Mouse (Mus musculus): ENCODE data around the gene Mastl. TPM values are rescaled to one million over a fixed set of nuclear protein-coding genes. Genes with fewer than 3 reads are reported as not detected.

The Mastl gene
- total RNA-seq, 2 experiments from 2014 or later, result 0.59 to 0.66 TPM

DNA sequence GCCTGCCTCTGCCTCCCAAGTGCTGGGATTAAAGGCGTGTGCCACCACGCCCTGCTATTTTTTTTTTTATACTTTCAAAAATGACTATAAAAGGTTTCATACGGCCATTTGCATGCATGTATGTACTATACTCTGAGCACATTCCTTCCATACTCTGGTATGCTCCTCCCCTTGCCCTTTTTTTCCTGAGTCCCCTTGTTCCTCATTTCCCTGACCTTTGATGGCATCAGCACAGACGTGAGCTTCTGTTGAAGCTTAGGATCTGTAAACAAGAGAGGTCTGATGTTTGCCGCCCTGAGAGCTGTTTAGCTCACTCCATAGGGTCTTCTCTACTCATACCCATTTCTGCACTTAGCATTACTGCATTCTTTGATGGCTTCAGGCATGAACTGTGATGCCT lies 78.1 kb downstream of the Mastl start:
- no peak overlapping the region for H3K4me3 ChIP-seq
- DNase-seq (ENCODE audit: low spot score in 2 of 2), result no peak
- no peak overlapping the region for H3K27ac ChIP-seq
- TF ChIP-seq CTCF (conservative IDR thresholded peaks at IDR 0.05), result no peak

GRCm38 (mm10) chr2:23076783-23077182 lies 79.0 kb downstream of the Mastl start:
- TF ChIP-seq CTCF (conservative IDR thresholded peaks at IDR 0.05), result peak; percentile 37
- no peak overlapping the region for H3K27ac ChIP-seq
- H3K4me3 ChIP-seq, result no peak overlapping the region
- DNase-seq (ENCODE audit: low spot score in 2 of 2), result no peak

DNA sequence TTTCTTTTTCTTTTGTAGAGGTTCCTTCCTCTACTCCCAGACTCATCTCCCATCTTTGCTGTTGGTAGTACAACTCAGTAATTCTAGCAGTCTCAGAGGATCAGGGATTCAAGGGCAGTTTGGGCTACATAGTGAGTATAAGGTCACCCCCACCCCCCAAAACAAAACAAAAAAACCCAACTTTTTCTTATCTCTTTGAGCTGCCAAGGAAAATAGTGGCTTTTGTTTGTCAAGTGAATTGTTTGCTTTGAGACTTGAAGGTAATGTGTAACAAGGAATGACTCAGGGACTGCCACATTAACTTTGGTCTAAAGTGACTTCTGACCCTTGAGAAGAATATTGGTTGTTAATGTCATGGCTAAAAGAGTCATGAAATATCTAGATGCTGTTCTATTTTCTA lies 80.0 kb downstream of the Mastl start:
- no peak overlapping the region for H3K4me3 ChIP-seq
- H3K27ac ChIP-seq, result no peak overlapping the region
- DNase-seq (ENCODE audit: low spot score in 2 of 2), result no peak
- TF ChIP-seq CTCF (conservative IDR thresholded peaks at IDR 0.05), result no peak

DNA sequence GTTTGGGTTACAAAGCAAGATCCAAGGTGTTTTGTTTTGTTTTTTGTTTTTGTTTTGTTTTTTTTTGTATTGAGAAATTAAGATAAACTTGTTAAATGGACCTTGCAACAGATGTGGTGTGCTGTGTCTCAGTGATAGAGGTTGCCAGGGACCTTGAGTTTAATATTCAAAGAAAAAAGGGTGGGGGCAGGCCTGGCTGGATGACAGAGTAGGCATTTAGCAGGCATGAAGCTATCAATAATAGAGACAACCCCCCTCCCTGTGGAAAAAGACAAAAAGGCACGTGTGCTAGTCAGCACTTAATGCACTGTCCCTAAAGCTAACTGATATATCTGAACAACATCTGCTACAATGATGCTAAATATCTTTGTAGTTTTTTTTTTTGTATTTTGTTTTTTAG lies 84.4 kb downstream of the Mastl start:
- no peak for DNase-seq (ENCODE audit: low spot score in 2 of 2)
- H3K27ac ChIP-seq, result no peak overlapping the region
- no peak for TF ChIP-seq CTCF (conservative IDR thresholded peaks at IDR 0.05)
- H3K4me3 ChIP-seq, result no peak overlapping the region

DNA sequence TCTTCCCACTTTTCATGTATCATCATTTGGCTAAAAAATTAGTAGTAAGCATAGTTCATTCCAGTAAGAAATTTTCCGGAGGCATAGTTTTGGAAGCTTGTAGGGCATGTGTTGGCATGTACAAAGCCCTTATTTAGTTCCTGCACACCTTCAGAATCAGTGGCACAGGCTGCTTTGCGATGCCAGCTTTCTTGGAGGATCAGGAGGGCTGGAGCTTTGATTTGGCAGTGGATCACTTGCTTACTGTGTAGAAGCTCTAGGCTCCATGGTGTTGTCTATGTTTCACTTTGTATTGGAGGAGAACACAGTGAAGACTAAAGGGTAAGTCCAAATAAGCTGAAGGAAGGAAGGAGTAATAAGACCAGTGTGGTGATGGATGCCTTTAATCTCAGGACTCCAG lies 85.3 kb downstream of the Mastl start:
- no peak for TF ChIP-seq CTCF (conservative IDR thresholded peaks at IDR 0.05)
- Histone ChIP-seq H3K4me3 (no peak overlapping the region), H3K27ac (no peak overlapping the region)
- no peak for DNase-seq (ENCODE audit: low spot score in 2 of 2)

DNA sequence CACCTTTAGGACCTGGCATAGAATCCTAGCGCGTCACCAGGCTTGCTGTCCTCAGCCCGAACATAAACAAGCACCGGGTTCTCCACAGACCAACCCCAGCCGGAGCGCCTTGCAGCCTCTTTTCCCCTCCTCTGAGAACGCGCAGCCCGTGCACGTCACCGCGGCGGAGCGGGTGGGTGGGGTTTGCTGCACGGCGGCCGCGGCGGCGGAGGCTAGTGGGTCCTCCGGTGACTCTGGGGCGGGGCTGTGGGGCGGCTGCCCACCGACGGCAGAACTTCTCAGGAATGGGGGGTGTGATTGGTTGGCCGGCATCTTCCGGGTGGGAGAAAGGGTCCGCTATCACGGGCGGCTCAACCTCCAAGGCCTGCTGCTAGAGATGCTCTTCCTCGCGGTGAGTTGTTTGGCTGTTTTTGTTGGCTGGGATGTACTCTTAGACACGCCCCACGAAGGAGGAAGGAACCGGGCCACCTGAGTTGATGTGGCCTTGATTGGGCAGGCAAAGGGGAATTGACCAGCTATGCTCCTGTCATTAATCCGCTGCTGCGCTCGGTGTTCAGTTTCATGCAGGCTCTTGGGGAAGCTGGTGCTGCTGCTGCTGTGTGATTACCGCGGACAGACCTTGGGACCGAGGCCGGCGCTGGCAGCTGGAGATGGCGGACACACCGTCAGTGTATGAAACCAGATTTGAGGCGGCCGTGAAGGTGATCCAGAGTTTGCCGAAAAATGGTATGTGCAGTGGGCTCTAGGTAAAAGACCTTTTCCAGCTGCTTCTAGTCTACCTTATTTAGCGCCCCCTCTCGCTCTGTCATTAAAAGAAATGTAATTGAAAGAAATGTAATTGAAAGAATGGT lies 86.7 kb downstream of the Mastl start:
- peak; percentile 95 to 96 for DNase-seq (ENCODE audit: low spot score in 2 of 2)
- Histone ChIP-seq H3K4me3 (peak overlapping the region; percentile 74), H3K27ac (peak overlapping the region; percentile 97)
- peak; percentile 69 for TF ChIP-seq CTCF (conservative IDR thresholded peaks at IDR 0.05)

GRCm38 (mm10) chr2:23068370-23068737 lies 87.5 kb downstream of the Mastl start:
- H3K4me3 ChIP-seq, result peak overlapping the region; percentile 74
- no peak for DNase-seq (ENCODE audit: low spot score in 2 of 2)
- peak overlapping the region; percentile 97 for H3K27ac ChIP-seq
- TF ChIP-seq CTCF (conservative IDR thresholded peaks at IDR 0.05), result no peak

- Histone ChIP-seq H3K27ac (peak within 1 kb of the TSS; percentile 97), H3K4me3 (peak within 1 kb of the TSS; percentile 74)
- TF ChIP-seq CTCF (conservative IDR thresholded peaks at IDR 0.05), result 0 out of 2 replicates have a peak, but pooled peaks have one; percentile 21
- peak; percentile 95 to 97 for DNase-seq (ENCODE audit: low spot score in 2 of 2)
Observed at GRCm38 (mm10) chr2:23067552-23068369, 88.1 kb downstream of the Mastl start, which contains the start of gene Acbd5. Acbd5 (plus strand) TSS chr2:23068167.

Other genes with a start within 250 kb of the Mastl start
- 100 to 1,000 TPM; 221 to 234 TPM for gene Abi1, start 115.8 kb downstream of the Mastl start, total RNA-seq (2021)
- 10 to 100 TPM; 78.9 to 85.4 TPM for gene Acbd5, start 87.9 kb downstream of the Mastl start, total RNA-seq (2021)
- 10 to 100 TPM; 93.3 to 97.6 TPM for gene Yme1l1, start 345 bp upstream of the Mastl start, total RNA-seq (2021)
- gene 4931423N10Rik, start 51.5 kb upstream of the Mastl start, total RNA-seq (2021), result under 1 TPM; 0.20 to 0.38 TPM
- gene Nxph2, start 165.2 kb upstream of the Mastl start, total RNA-seq (2021), result 1 to 10 TPM; 1.6 TPM